Mouse (Mus musculus): ENCODE results near the gene Kank2. TPM values are rescaled to one million over a fixed set of nuclear protein-coding genes. Genes with fewer than 3 reads are reported as not detected.
A peak's percentile ranks its signal among the peaks of the same experiment; 100 is the strongest.

Kank2 gene
- polyA plus RNA-seq, 1 experiment from 2014 or later: 10.6 TPM

GRCm38 (mm10) chr9:21811170-21811569 is 12.6 kb upstream of the Kank2 start:
- H3K27me3 ChIP-seq: no peaks in the 10 kb centered on the region
- no peak overlapping the region for H3K9ac ChIP-seq
- no peak overlapping the region for H3K27ac ChIP-seq
- H3K4me1 ChIP-seq: no peaks in the 10 kb centered on the region
- H3K4me3 ChIP-seq: no peak overlapping the region
- no peak overlapping the region for H3K4me2 ChIP-seq (replicated peaks)
- WGBS: 88% methylated on average over 5 of the region's 5 CpGs
- H3K9me3 ChIP-seq (replicated peaks): no peaks in the 10 kb centered on the region
- ATAC-seq (ENCODE audit: low FRiP score): no peak
- peaks cover 10% of the 10 kb centered on the region; the same call in 1 of the 2 replicates for H3K36me3 ChIP-seq

- ATAC-seq (ENCODE audit: low FRiP score): no peak
- no peak overlapping the region for H3K4me3 ChIP-seq
- no peak overlapping the region for H3K4me2 ChIP-seq (replicated peaks)
- peaks cover 7% of the 10 kb centered on the region; the same call in 1 of the 2 replicates for H3K36me3 ChIP-seq
- H3K27ac ChIP-seq: no peak overlapping the region
- no peaks in the 10 kb centered on the region for H3K27me3 ChIP-seq
- no peaks in the 10 kb centered on the region for H3K9me3 ChIP-seq (replicated peaks)
- no peak overlapping the region for H3K9ac ChIP-seq
- no peaks in the 10 kb centered on the region for H3K4me1 ChIP-seq
- 66% methylated on average over 3 of the region's 3 CpGs for WGBS
Observed at GRCm38 (mm10) chr9:21808561-21808960, 10.0 kb upstream of the Kank2 start.

DNA sequence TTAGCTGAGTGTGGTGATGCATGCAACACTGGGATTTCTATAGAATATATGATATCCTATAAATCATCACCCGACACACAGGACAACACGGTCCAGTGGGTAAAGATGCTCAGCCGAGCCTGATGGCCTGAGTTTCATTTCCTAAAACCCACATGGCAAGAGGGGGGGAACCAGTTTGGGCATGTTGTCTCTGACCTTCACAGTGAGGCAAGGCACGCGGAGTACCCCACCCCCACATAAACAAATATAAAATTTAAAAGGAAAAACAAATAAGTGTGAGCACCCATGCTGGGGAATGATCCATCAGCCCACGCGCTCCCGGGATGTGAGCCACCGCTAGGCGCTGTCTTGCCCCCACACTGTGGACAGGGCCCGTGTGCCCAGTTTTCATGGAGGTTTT is 8.4 kb upstream of the Kank2 start:
- no peak for ATAC-seq (ENCODE audit: low FRiP score)
- H3K27ac ChIP-seq: no peak overlapping the region
- no peaks in the 10 kb centered on the region for H3K4me1 ChIP-seq
- H3K9ac ChIP-seq: no peak overlapping the region
- no peaks in the 10 kb centered on the region for H3K9me3 ChIP-seq (replicated peaks)
- H3K27me3 ChIP-seq: no peaks in the 10 kb centered on the region
- WGBS: 84% methylated on average over 11 of the region's 11 CpGs
- H3K36me3 ChIP-seq: peaks cover 4% of the 10 kb centered on the region; the same call in 1 of the 2 replicates
- no peak overlapping the region for H3K4me3 ChIP-seq
- no peak overlapping the region for H3K4me2 ChIP-seq (replicated peaks)

DNA sequence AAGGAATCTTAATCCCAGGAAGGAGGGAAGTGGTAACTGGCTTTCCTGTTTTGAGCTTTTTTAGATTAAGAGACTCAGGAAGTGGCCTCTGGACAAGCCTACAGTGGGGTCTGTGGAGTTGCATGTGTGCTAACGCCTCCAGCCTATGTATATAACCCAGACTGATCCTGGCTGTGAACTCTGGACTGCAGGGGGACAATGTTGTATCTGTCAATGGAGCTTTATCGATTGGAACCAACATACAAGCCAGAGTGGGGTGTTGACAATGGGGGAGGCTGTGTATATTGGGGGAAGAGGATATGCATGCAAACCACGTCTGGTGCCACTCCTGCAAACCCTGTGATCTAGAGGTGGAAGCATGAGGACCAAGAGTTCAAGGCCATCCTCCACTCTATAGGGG is 7.8 kb upstream of the Kank2 start:
- Histone ChIP-seq H3K27ac (no peak overlapping the region), H3K27me3 (no peaks in the 10 kb centered on the region), H3K4me1 (no peaks in the 10 kb centered on the region), H3K9me3 (replicated peaks) (no peaks in the 10 kb centered on the region), H3K4me3 (no peak overlapping the region), H3K9ac (no peak overlapping the region), H3K4me2 (replicated peaks) (no peak overlapping the region), H3K36me3 (peaks cover 4% of the 10 kb centered on the region; the same call in 1 of the 2 replicates)
- no peak for ATAC-seq (ENCODE audit: low FRiP score)
- 68% methylated on average over 3 of the region's 3 CpGs for WGBS

- Histone ChIP-seq H3K27me3 (no peaks in the 10 kb centered on the region), H3K4me3 (no peak overlapping the region), H3K4me2 (replicated peaks) (0 out of 2 replicates have a peak overlapping the region, but pooled peaks have one; percentile 9), H3K27ac (no peak overlapping the region), H3K36me3 (no peaks in the 10 kb centered on the region), H3K4me1 (no peaks in the 10 kb centered on the region), H3K9me3 (replicated peaks) (no peaks in the 10 kb centered on the region), H3K9ac (no peak overlapping the region)
- WGBS: 47% methylated on average over 13 of the region's 13 CpGs
- ATAC-seq (ENCODE audit: low FRiP score): peak; percentile 86
Observed at GRCm38 (mm10) chr9:21803986-21804644, 5.6 kb upstream of the Kank2 start.

GRCm38 (mm10) chr9:21801591-21801990 is 3.0 kb upstream of the Kank2 start:
- WGBS: 88% methylated on average over 7 of the region's 7 CpGs
- ATAC-seq (ENCODE audit: low FRiP score): no peak
- Histone ChIP-seq H3K4me3 (no peak overlapping the region), H3K9me3 (replicated peaks) (no peaks in the 10 kb centered on the region), H3K27me3 (peaks cover 6% of the 10 kb centered on the region; the same call in 1 of the 2 replicates), H3K4me1 (peaks cover 14% of the 10 kb centered on the region), H3K9ac (no peak overlapping the region), H3K36me3 (no peaks in the 10 kb centered on the region), H3K4me2 (replicated peaks) (no peak overlapping the region), H3K27ac (no peak overlapping the region)

GRCm38 (mm10) chr9:21801121-21801520 is 2.6 kb upstream of the Kank2 start:
- Histone ChIP-seq H3K9me3 (replicated peaks) (no peaks in the 10 kb centered on the region), H3K36me3 (no peaks in the 10 kb centered on the region), H3K27ac (no peak overlapping the region), H3K9ac (no peak overlapping the region), H3K4me2 (replicated peaks) (no peak overlapping the region), H3K4me3 (no peak overlapping the region), H3K4me1 (peaks cover 18% of the 10 kb centered on the region), H3K27me3 (peaks cover 6% of the 10 kb centered on the region; the same call in 1 of the 2 replicates)
- 71% methylated on average over 7 of the region's 7 CpGs for WGBS
- no peak for ATAC-seq (ENCODE audit: low FRiP score)

DNA sequence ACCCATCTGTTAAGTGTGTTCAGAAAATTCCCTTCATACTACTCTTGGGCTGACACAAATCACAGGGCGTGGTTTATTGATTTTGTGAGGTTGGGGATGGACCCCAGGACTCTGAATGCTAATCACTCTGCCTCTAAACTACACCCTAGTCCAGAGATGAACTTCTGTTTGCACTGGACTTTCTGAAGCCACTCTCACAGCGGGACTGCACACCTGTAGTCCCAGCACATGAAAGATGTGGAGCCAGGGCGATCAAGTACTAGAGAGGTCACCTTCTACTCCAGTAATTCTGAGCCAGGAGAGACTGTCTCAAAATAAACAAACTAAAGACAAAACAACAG is 436 bp upstream of the Kank2 start:
- WGBS: 45% methylated on average over 3 of the region's 3 CpGs
- Histone ChIP-seq H3K27ac (no peak overlapping the region), H3K9ac (no peak overlapping the region), H3K27me3 (peaks cover 6% of the 10 kb centered on the region; the same call in 1 of the 2 replicates), H3K4me2 (replicated peaks) (peak overlapping the region; percentile 80), H3K9me3 (replicated peaks) (no peaks in the 10 kb centered on the region), H3K4me1 (peaks cover 22% of the 10 kb centered on the region), H3K36me3 (peaks cover 12% of the 10 kb centered on the region), H3K4me3 (peak overlapping the region; percentile 59)
- no peak; the same call in 1 of the 2 replicates for ATAC-seq (ENCODE audit: low FRiP score)

- Histone ChIP-seq H3K4me1 (peaks cover 22% of the 10 kb centered on the region), H3K9ac (peak overlapping the region; percentile 73), H3K27me3 (peaks cover 6% of the 10 kb centered on the region; the same call in 1 of the 2 replicates), H3K36me3 (peaks cover 18% of the 10 kb centered on the region), H3K27ac (peak overlapping the region; percentile 75), H3K4me2 (replicated peaks) (peak overlapping the region; percentile 80), H3K4me3 (peak overlapping the region; percentile 59), H3K9me3 (replicated peaks) (no peaks in the 10 kb centered on the region)
- 0% methylated on average over 25 of the region's 26 CpGs for WGBS
- ATAC-seq (ENCODE audit: low FRiP score): peak; percentile 47
Observed at GRCm38 (mm10) chr9:21797921-21798344, 611 bp downstream of the Kank2 start.

GRCm38 (mm10) chr9:21796919-21797318 is 1.6 kb downstream of the Kank2 start:
- ATAC-seq (ENCODE audit: low FRiP score): no peak
- Histone ChIP-seq H3K4me3 (peak overlapping the region; percentile 59), H3K36me3 (peaks cover 18% of the 10 kb centered on the region), H3K4me1 (peaks cover 27% of the 10 kb centered on the region), H3K27me3 (peaks cover 6% of the 10 kb centered on the region; the same call in 1 of the 2 replicates), H3K4me2 (replicated peaks) (peak overlapping the region; percentile 80; the same call in 1 of the 2 replicates), H3K9ac (no peak overlapping the region), H3K9me3 (replicated peaks) (no peaks in the 10 kb centered on the region), H3K27ac (no peak overlapping the region)
- WGBS: 71% methylated on average over 3 of the region's 3 CpGs

- H3K4me3 ChIP-seq: no peak overlapping the region
- 75% methylated on average over 3 of the region's 3 CpGs for WGBS
- peaks cover 27% of the 10 kb centered on the region for H3K4me1 ChIP-seq
- peaks cover 18% of the 10 kb centered on the region for H3K36me3 ChIP-seq
- H3K27me3 ChIP-seq: peaks cover 6% of the 10 kb centered on the region; the same call in 1 of the 2 replicates
- H3K4me2 ChIP-seq (replicated peaks): peak overlapping the region; percentile 32
- no peak for ATAC-seq (ENCODE audit: low FRiP score)
- no peaks in the 10 kb centered on the region for H3K9me3 ChIP-seq (replicated peaks)
- H3K27ac ChIP-seq: no peak overlapping the region
- 0 out of 2 replicates have a peak overlapping the region, but pooled peaks have one; percentile 18 for H3K9ac ChIP-seq
Observed at GRCm38 (mm10) chr9:21796259-21796658, 2.3 kb downstream of the Kank2 start.

DNA sequence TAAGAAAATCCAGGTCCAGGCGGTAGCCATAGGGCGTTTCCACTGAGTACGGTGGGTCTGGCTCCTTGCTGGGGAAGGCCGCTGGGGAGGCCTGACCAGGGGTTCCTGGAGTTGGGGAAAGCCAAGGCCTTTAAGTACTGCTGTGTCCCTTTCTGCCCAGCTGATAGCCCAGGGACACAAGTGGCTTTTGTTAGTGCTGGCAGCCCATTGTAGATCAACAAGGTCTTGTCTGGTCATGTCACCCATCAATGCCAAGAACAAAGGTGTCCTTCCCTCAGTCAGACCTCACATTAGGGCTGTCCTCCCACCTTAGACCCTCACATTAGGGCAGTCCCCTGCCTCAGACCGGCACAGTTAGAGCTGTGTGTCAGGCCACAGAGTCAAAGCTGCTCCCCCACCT is 3.0 kb downstream of the Kank2 start:
- no peak overlapping the region for H3K9ac ChIP-seq
- H3K4me2 ChIP-seq (replicated peaks): peak overlapping the region; percentile 32; the same call in 1 of the 2 replicates
- no peaks in the 10 kb centered on the region for H3K9me3 ChIP-seq (replicated peaks)
- peaks cover 27% of the 10 kb centered on the region for H3K4me1 ChIP-seq
- H3K27me3 ChIP-seq: peaks cover 6% of the 10 kb centered on the region; the same call in 1 of the 2 replicates
- ATAC-seq (ENCODE audit: low FRiP score): no peak
- H3K36me3 ChIP-seq: peaks cover 18% of the 10 kb centered on the region
- H3K4me3 ChIP-seq: no peak overlapping the region
- 73% methylated on average over 5 of the region's 5 CpGs for WGBS
- no peak overlapping the region for H3K27ac ChIP-seq

DNA sequence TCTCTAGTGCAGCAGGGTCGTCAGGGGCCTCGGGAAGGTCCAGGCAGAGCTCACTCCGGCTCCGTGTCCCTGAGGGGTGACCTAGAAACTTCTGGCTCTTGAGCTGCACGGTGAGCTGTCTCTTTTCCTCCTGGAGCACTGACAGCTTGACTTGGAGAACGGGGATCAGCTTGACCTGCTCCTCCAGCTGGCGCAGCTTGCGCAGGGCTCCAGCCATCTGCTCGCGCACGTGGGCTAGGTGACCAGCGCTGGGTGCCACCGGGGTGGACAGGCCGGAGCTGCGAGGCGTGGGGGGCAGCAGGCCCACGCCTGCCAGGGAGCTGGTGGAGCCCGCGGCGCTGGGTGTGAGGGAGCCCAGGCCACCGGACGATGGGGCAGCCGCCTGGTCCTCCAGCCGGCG is 3.6 kb downstream of the Kank2 start:
- WGBS: 95% methylated on average over 25 of the region's 25 CpGs
- Histone ChIP-seq H3K4me3 (no peak overlapping the region), H3K27ac (no peak overlapping the region), H3K4me1 (peaks cover 27% of the 10 kb centered on the region), H3K9ac (no peak overlapping the region), H3K9me3 (replicated peaks) (no peaks in the 10 kb centered on the region), H3K36me3 (peaks cover 18% of the 10 kb centered on the region), H3K27me3 (peaks cover 6% of the 10 kb centered on the region; the same call in 1 of the 2 replicates), H3K4me2 (replicated peaks) (no peak overlapping the region)
- ATAC-seq (ENCODE audit: low FRiP score): no peak

All from hindbrain, embryonic 12.5 days (tissue).